Mouse (Mus musculus) heart, adult 9 months (tissue): ENCODE data around the gene Dot1l.

Experiments used
- DNase-seq, 2 experiments: peaks; one replicate each; pipeline ENCODE4 v3.0.0; 2022; ENCODE audit warnings: low spot score in 2 of 2

The Dot1l gene

GRCm38 (mm10) chr10:80757717-80758116 lies 2.7 kb downstream of the Dot1l start:
- DNase-seq, result peak; percentile 87 to 90

GRCm38 (mm10) chr10:80758651-80759050 lies 3.6 kb downstream of the Dot1l start:
- DNase-seq, result no peak

GRCm38 (mm10) chr10:80760596-80761524 lies 5.9 kb downstream of the Dot1l start:
- no peak for DNase-seq

- DNase-seq, result no peak
Observed at GRCm38 (mm10) chr10:80761821-80762220, 6.8 kb downstream of the Dot1l start.

- DNase-seq, result no peak
Observed at GRCm38 (mm10) chr10:80763502-80763901, 8.5 kb downstream of the Dot1l start.

GRCm38 (mm10) chr10:80765746-80766145 lies 10.7 kb downstream of the Dot1l start:
- DNase-seq, result no peak

GRCm38 (mm10) chr10:80766161-80766815 lies 11.3 kb downstream of the Dot1l start:
- DNase-seq, result no peak

GRCm38 (mm10) chr10:80768365-80768764 lies 13.4 kb downstream of the Dot1l start:
- no peak for DNase-seq

- no peak for DNase-seq
Observed at GRCm38 (mm10) chr10:80773816-80774215, 18.8 kb downstream of the Dot1l start.

GRCm38 (mm10) chr10:80774549-80774948 lies 19.5 kb downstream of the Dot1l start:
- DNase-seq, result peak; percentile 85 to 87

- DNase-seq, result no peak
Observed at GRCm38 (mm10) chr10:80774981-80775380, 20.0 kb downstream of the Dot1l start.

- no peak for DNase-seq
Observed at GRCm38 (mm10) chr10:80775731-80776130, 20.7 kb downstream of the Dot1l start.

GRCm38 (mm10) chr10:80776358-80776869 lies 21.4 kb downstream of the Dot1l start:
- no peak for DNase-seq

GRCm38 (mm10) chr10:80777123-80777522 lies 22.1 kb downstream of the Dot1l start:
- no peak for DNase-seq

- DNase-seq, result no peak
Observed at GRCm38 (mm10) chr10:80779565-80779964, 24.6 kb downstream of the Dot1l start.

- no peak for DNase-seq
Observed at GRCm38 (mm10) chr10:80784302-80784701, 29.3 kb downstream of the Dot1l start.

- DNase-seq, result peak; percentile 52 to 53
Observed at GRCm38 (mm10) chr10:80784871-80785270, 29.9 kb downstream of the Dot1l start.

GRCm38 (mm10) chr10:80785963-80786362 lies 31.0 kb downstream of the Dot1l start:
- no peak for DNase-seq

- peak; percentile 59 to 67 for DNase-seq
Observed at GRCm38 (mm10) chr10:80787517-80787916, 32.5 kb downstream of the Dot1l start.

GRCm38 (mm10) chr10:80790761-80791404 lies 35.9 kb downstream of the Dot1l start:
- DNase-seq, result no peak

GRCm38 (mm10) chr10:80791476-80792174 lies 36.6 kb downstream of the Dot1l start:
- peak in 1 of 2 experiments; percentile 43 for DNase-seq
